Mouse (Mus musculus): Measurements from ENCODE around the gene Stum.
"Not testable (repeated sequence)": the region's sequence is repeated elsewhere in the genome, so short reads cannot be mapped to it uniquely, and the experiment has no call there.

Gene Stum

GRCm38 (mm10) chr1:180483399-180484291 is at the start of gene Stum:
Stum (minus strand) TSS chr1:180483504.
- DNase-seq (ENCODE audit: low read depth, low spot score), result peak; percentile 87

- DNase-seq (ENCODE audit: low read depth, low spot score), result no peak
Measured at GRCm38 (mm10) chr1:180532671-180533070, 49.4 kb upstream of the Stum start.

GRCm38 (mm10) chr1:180530457-180531263 is 47.4 kb upstream of the Stum start:
- DNase-seq (ENCODE audit: low read depth, low spot score), result peak; percentile 93

GRCm38 (mm10) chr1:180529847-180530246 is 46.5 kb upstream of the Stum start:
- DNase-seq (ENCODE audit: low read depth, low spot score), result peak; percentile 92

GRCm38 (mm10) chr1:180525301-180525700 is 42.0 kb upstream of the Stum start:
- no peak for DNase-seq (ENCODE audit: low read depth, low spot score)

GRCm38 (mm10) chr1:180523320-180523719 is 40.0 kb upstream of the Stum start:
- DNase-seq (ENCODE audit: low read depth, low spot score), result no peak

GRCm38 (mm10) chr1:180520190-180520589 is 36.9 kb upstream of the Stum start:
- DNase-seq (ENCODE audit: low read depth, low spot score), result no peak

- no peak for DNase-seq (ENCODE audit: low read depth, low spot score)
Measured at GRCm38 (mm10) chr1:180519520-180519919, 36.2 kb upstream of the Stum start.

GRCm38 (mm10) chr1:180518899-180519298 is 35.6 kb upstream of the Stum start:
- DNase-seq (ENCODE audit: low read depth, low spot score), result not testable (repeated sequence)

- no peak for DNase-seq (ENCODE audit: low read depth, low spot score)
Measured at GRCm38 (mm10) chr1:180518412-180518811, 35.1 kb upstream of the Stum start.

GRCm38 (mm10) chr1:180517390-180518054 is 34.2 kb upstream of the Stum start:
- no peak for DNase-seq (ENCODE audit: low read depth, low spot score)

- peak; percentile 86 for DNase-seq (ENCODE audit: low read depth, low spot score)
Measured at GRCm38 (mm10) chr1:180514077-180514476, 30.8 kb upstream of the Stum start.

GRCm38 (mm10) chr1:180510879-180511278 is 27.6 kb upstream of the Stum start:
- DNase-seq (ENCODE audit: low read depth, low spot score), result peak; percentile 91

GRCm38 (mm10) chr1:180510442-180510841 is 27.1 kb upstream of the Stum start:
- peak; percentile 92 for DNase-seq (ENCODE audit: low read depth, low spot score)

GRCm38 (mm10) chr1:180508662-180509061 is 25.4 kb upstream of the Stum start:
- DNase-seq (ENCODE audit: low read depth, low spot score), result peak; percentile 78

GRCm38 (mm10) chr1:180507291-180507791 is 24.0 kb upstream of the Stum start:
- DNase-seq (ENCODE audit: low read depth, low spot score), result no peak

GRCm38 (mm10) chr1:180506341-180506740 is 23.0 kb upstream of the Stum start:
- DNase-seq (ENCODE audit: low read depth, low spot score), result no peak

GRCm38 (mm10) chr1:180504899-180505298 is 21.6 kb upstream of the Stum start:
- DNase-seq (ENCODE audit: low read depth, low spot score), result no peak

- DNase-seq (ENCODE audit: low read depth, low spot score), result no peak
Measured at GRCm38 (mm10) chr1:180503484-180503883, 20.2 kb upstream of the Stum start.

- no peak for DNase-seq (ENCODE audit: low read depth, low spot score)
Measured at GRCm38 (mm10) chr1:180502566-180502965, 19.3 kb upstream of the Stum start.

GRCm38 (mm10) chr1:180500641-180501040 is 17.3 kb upstream of the Stum start:
- peak; percentile 65 for DNase-seq (ENCODE audit: low read depth, low spot score)

GRCm38 (mm10) chr1:180500218-180500617 is 16.9 kb upstream of the Stum start:
- DNase-seq (ENCODE audit: low read depth, low spot score), result peak; percentile 68

Data from A20 (cell line).